ENCODE assay signal across 15 mouse cellular contexts in the genomic region with DNA sequence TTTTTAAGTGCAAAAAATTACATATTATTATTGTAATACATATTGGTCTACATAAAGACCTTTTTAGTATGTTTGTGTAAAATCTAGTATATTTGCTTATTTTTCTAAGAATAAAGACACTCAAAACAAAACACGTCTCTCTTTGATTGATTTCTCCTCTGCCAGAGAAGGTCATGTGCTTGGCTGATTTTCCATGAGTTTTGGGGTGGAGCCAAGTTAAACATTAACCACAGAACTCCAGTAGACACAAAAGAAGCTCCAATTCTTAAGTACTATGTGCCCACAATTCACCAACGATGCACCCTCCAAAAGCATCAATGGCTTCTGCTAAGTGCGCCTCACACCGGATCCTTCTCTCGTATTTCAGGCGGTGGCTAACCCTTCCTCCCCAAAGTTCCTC. TPM values are rescaled to one million over a fixed set of nuclear protein-coding genes. Genes with fewer than 3 reads are reported as not detected.
DNase-seq lines count a peak whose midpoint lies in the region; ATAC-seq lines count a peak whose summit lies in the region.
"Had no signal": no experiment of that assay in that cellular context is flagged by ENCODE, and none has a peak within 500 bp of the region (broad histone marks: within the 10 kb centered on the region; RNA-seq: fewer than 3 reads in every experiment).

No protein-coding gene starts in this region.

- DNase-seq in adipocyte (ENCODE audit: low spot score), result peak; percentile 84
- DNase-seq in kidney, adult 8-10 months, result peak; percentile 66 to 68
- DNase-seq in heart, postnatal 4 days, result no peak
- DNase-seq in left cerebral cortex, postnatal 4 days, result no peak
- DNase-seq: cerebellum, postnatal 25 days; lung, postnatal 14 days; right cerebral cortex, postnatal 14 days had no signal

- no peaks in the 10 kb centered on the region for H3K9me3 ChIP-seq in intestine, embryonic 16.5 days (ENCODE audit: control insufficient read depth, low read length)
- no peaks in the 10 kb centered on the region for H3K9me3 ChIP-seq in intestine, embryonic 15.5 days
- no peaks in the 10 kb centered on the region for H3K9me3 ChIP-seq in stomach, embryonic 15.5 days
- no peaks in the 10 kb centered on the region for H3K9me3 ChIP-seq in neural tube, embryonic 15.5 days (replicated peaks)
- H3K9me3 ChIP-seq: heart, embryonic 15.5 days; hindbrain, embryonic 13.5 days had no signal

- peak overlapping the region; percentile 70; the same call in 1 of the 2 replicates for H3K27ac ChIP-seq in intestine, embryonic 16.5 days (ENCODE audit: low read length)
- H3K27ac ChIP-seq in intestine, embryonic 15.5 days, result no peak overlapping the region
- peak overlapping the region; percentile 54; the same call in 1 of the 2 replicates for H3K27ac ChIP-seq in stomach, embryonic 15.5 days
- no peak overlapping the region for H3K27ac ChIP-seq in neural tube, embryonic 15.5 days (replicated peaks)
- H3K27ac ChIP-seq: heart, embryonic 15.5 days; hindbrain, embryonic 13.5 days; left cerebral cortex, adult 2 months had no signal

- no peak overlapping the region for H3K9ac ChIP-seq in intestine, embryonic 16.5 days (ENCODE audit: low read depth, low read length)
- H3K9ac ChIP-seq in intestine, embryonic 15.5 days, result no peak overlapping the region
- H3K9ac ChIP-seq in stomach, embryonic 15.5 days, result no peak overlapping the region
- no peak overlapping the region for H3K9ac ChIP-seq in neural tube, embryonic 15.5 days (replicated peaks)
- H3K9ac ChIP-seq: heart, embryonic 15.5 days; hindbrain, embryonic 13.5 days had no signal

- no peak overlapping the region for H3K4me3 ChIP-seq in intestine, embryonic 16.5 days (ENCODE audit: low read length)
- no peak overlapping the region for H3K4me3 ChIP-seq in intestine, embryonic 15.5 days (replicated peaks)
- H3K4me3 ChIP-seq in stomach, embryonic 15.5 days (replicated peaks), result no peak overlapping the region
- no peak overlapping the region for H3K4me3 ChIP-seq in neural tube, embryonic 15.5 days (replicated peaks)
- H3K4me3 ChIP-seq: heart, embryonic 15.5 days; hindbrain, embryonic 13.5 days; left cerebral cortex, adult 2 months had no signal

- no peak overlapping the region for H3K4me2 ChIP-seq in intestine, embryonic 16.5 days (ENCODE audit: low read depth, low read length)
- H3K4me2 ChIP-seq in intestine, embryonic 15.5 days (replicated peaks), result no peak overlapping the region
- H3K4me2 ChIP-seq in stomach, embryonic 15.5 days, result no peak overlapping the region
- H3K4me2 ChIP-seq in neural tube, embryonic 15.5 days, result no peak overlapping the region
- H3K4me2 ChIP-seq: heart, embryonic 15.5 days; hindbrain, embryonic 13.5 days; midbrain, embryonic 11.5 days had no signal

- no peaks in the 10 kb centered on the region for H3K36me3 ChIP-seq in intestine, embryonic 16.5 days (ENCODE audit: control insufficient read depth, insufficient read depth, low read length)
- no peaks in the 10 kb centered on the region for H3K36me3 ChIP-seq in intestine, embryonic 15.5 days
- no peaks in the 10 kb centered on the region for H3K36me3 ChIP-seq in stomach, embryonic 15.5 days
- no peaks in the 10 kb centered on the region for H3K36me3 ChIP-seq in neural tube, embryonic 15.5 days
- H3K36me3 ChIP-seq: heart, embryonic 15.5 days; hindbrain, embryonic 13.5 days had no signal

- H3K4me1 ChIP-seq in intestine, embryonic 16.5 days (ENCODE audit: control insufficient read depth, insufficient read depth, low read length), result peaks cover 26% of the 10 kb centered on the region
- peaks cover 4% of the 10 kb centered on the region for H3K4me1 ChIP-seq in intestine, embryonic 15.5 days (replicated peaks)
- peaks cover 10% of the 10 kb centered on the region for H3K4me1 ChIP-seq in stomach, embryonic 15.5 days
- peaks cover 14% of the 10 kb centered on the region for H3K4me1 ChIP-seq in neural tube, embryonic 15.5 days

- 68% methylated on average over 6 of the region's 6 CpGs for WGBS in intestine, embryonic 16.5 days
- 66% methylated on average over 6 of the region's 6 CpGs for WGBS in intestine, embryonic 15.5 days
- WGBS in stomach, embryonic 15.5 days, result 61% methylated on average over 6 of the region's 6 CpGs
- WGBS in neural tube, embryonic 15.5 days, result 24% methylated on average over 6 of the region's 6 CpGs

- no peaks in the 10 kb centered on the region for H3K27me3 ChIP-seq in intestine, embryonic 16.5 days (replicated peaks; ENCODE audit: control insufficient read depth, insufficient read depth, low read length)
- no peaks in the 10 kb centered on the region for H3K27me3 ChIP-seq in intestine, embryonic 15.5 days (replicated peaks)
- no peaks in the 10 kb centered on the region for H3K27me3 ChIP-seq in stomach, embryonic 15.5 days (replicated peaks)
- no peaks in the 10 kb centered on the region for H3K27me3 ChIP-seq in neural tube, embryonic 15.5 days (replicated peaks)

- intact Hi-C loops in left cerebral cortex, postnatal 4 days (cut with DNase I), result no loop called here

- ATAC-seq in intestine, embryonic 16.5 days, result no peak
- ATAC-seq in intestine, embryonic 15.5 days, result no peak
- ATAC-seq in stomach, embryonic 15.5 days (ENCODE audit: insufficient read depth, low FRiP score, low read depth), result no peak
- no peak for ATAC-seq in neural tube, embryonic 15.5 days (ENCODE audit: low FRiP score)

RNA-seq across cellular contexts. Expression of gene Tes, which starts 2.6 kb away (rescaled TPM):
- polyA plus RNA-seq in intestine, embryonic 16.5 days (2015; fragmentation: Nextera tagmentation; extraction: Ambion mirVana), result 90.1 and 97.0 TPM in 2 replicates
- 94.3 and 98.5 TPM in 2 replicates for polyA plus RNA-seq in intestine, embryonic 15.5 days (2015; fragmentation: Nextera tagmentation; extraction: Ambion mirVana)
- polyA plus RNA-seq in stomach, embryonic 15.5 days (2015; fragmentation: Nextera tagmentation; extraction: Ambion mirVana), result 90.5 and 99.1 TPM in 2 replicates
- 1 to 10 TPM; 5.6 to 7.6 TPM for total RNA-seq in heart, postnatal 4 days (2021)
- 10 to 100 TPM; 32.4 to 33.4 TPM for total RNA-seq in left cerebral cortex, postnatal 4 days (2021)
- polyA plus RNA-seq in neural tube, embryonic 15.5 days (2015; fragmentation: Nextera tagmentation; extraction: Ambion mirVana), result 69.5 and 79.0 TPM in 2 replicates

Comparison
In these comparisons a context has a peak if more than half of its experiments do, and no peak if none do; other contexts are left out.
1. H3K27ac ChIP-seq: peak in intestine, embryonic 16.5 days (single experiment) and stomach, embryonic 15.5 days (single experiment); none in intestine, embryonic 15.5 days (single experiment) and neural tube, embryonic 15.5 days (single experiment).
2. DNase-seq: peak in adipocyte (single experiment) and kidney, adult 8-10 months (2 of 2); none in heart, postnatal 4 days (single experiment) and left cerebral cortex, postnatal 4 days (single experiment).